Mouse (Mus musculus) midbrain, embryonic 16.5 days (tissue): ENCODE measurements around the gene Camsap2. TPM values are rescaled to one million over a fixed set of nuclear protein-coding genes. Genes with fewer than 3 reads are reported as not detected.

Source experiments
- ATAC-seq: fragments of 200-750 bp; cut with Nextera tagmentation; 2 replicates; pipeline ENCODE4 v1.8.0; 2017; ENCODE audit warnings: moderate TSS enrichment
- H3K27ac ChIP-seq: fragments of 300-500 bp; sonication (generic); 2 replicates; pipeline ENCODE4 v1.5.1; 2014; ENCODE audit warnings: mild to moderate bottlenecking, low read length, mixed read lengths
- H3K27me3 ChIP-seq: fragments of 300-500 bp; sonication (generic); 2 replicates; pipeline ENCODE4 v1.6.1; 2014; ENCODE audit warnings: low read depth, low read length, mixed read lengths; ENCODE audit not compliant: control insufficient read depth, insufficient read depth
- H3K36me3 ChIP-seq: fragments of 300-500 bp; sonication (generic); 2 replicates; pipeline ENCODE4 v1.6.1; 2014; ENCODE audit warnings: mild to moderate bottlenecking, low read length, moderate library complexity, mixed read lengths; ENCODE audit not compliant: control insufficient read depth, insufficient read depth
- H3K4me1 ChIP-seq: fragments of 300-500 bp; sonication (generic); 2 replicates; pipeline ENCODE4 v1.6.1; 2014; ENCODE audit warnings: mild to moderate bottlenecking, low read length, mixed read lengths; ENCODE audit not compliant: control insufficient read depth, insufficient read depth
- H3K4me2 ChIP-seq: fragments of 300-500 bp; sonication (generic); 2 replicates; pipeline ENCODE4 v1.6.1; 2014; ENCODE audit warnings: mild to moderate bottlenecking, low read length, mixed read lengths
- H3K4me3 ChIP-seq: fragments of 300-500 bp; sonication (generic); 2 replicates; pipeline ENCODE4 v1.5.1; 2014; ENCODE audit warnings: low read depth, mild to moderate bottlenecking, low read length, moderate library complexity, mixed read lengths
- H3K9ac ChIP-seq: fragments of 300-500 bp; sonication (generic); 2 replicates; pipeline ENCODE4 v1.6.1; 2014; ENCODE audit warnings: low read depth, low read length, mixed read lengths
- H3K9me3 ChIP-seq: fragments of 300-500 bp; sonication (generic); replicated peaks from 2 replicates; pipeline ENCODE4 v1.6.1; 2014; ENCODE audit warnings: mild to moderate bottlenecking, low read length, mixed read lengths; ENCODE audit not compliant: control insufficient read depth, poor library complexity, severe bottlenecking
- WGBS: fragments of 180-500 bp; shearing (Covaris S2); extraction: QIAGEN DNeasy Blood & Tissue Kit; methylation state at CpG from one replicate; pipeline ENCODE4 v1.1.7; 2014; 5-methylcytosine and 5-hydroxymethylcytosine counted together
- polyA plus RNA-seq: library from polyadenylated mRNA; unstranded; fragments of >200 nt; fragmentation: Nextera tagmentation; extraction: Ambion mirVana; gene quantifications from 2 replicates; pipeline ENCODE4 v1.2.1, GENCODE M21; 2015

Gene Camsap2
- polyA plus RNA-seq, 1 experiment from 2014 or later, result 27.2 TPM

- no peaks in the 10 kb centered on the region for H3K27me3 ChIP-seq
- H3K4me1 ChIP-seq, result no peaks in the 10 kb centered on the region; the same call in 1 of the 2 replicates
- no peaks in the 10 kb centered on the region for H3K36me3 ChIP-seq
- no peak overlapping the region for H3K9ac ChIP-seq
- 69% methylated on average over 3 of the region's 3 CpGs for WGBS
- ATAC-seq, result no peak
- no peak overlapping the region for H3K4me3 ChIP-seq
- H3K4me2 ChIP-seq, result no peak overlapping the region
- no peaks in the 10 kb centered on the region for H3K9me3 ChIP-seq
- H3K27ac ChIP-seq, result no peak overlapping the region
Measured at GRCm38 (mm10) chr1:136365986-136366385, 20.1 kb upstream of the Camsap2 start.

GRCm38 (mm10) chr1:136364711-136365110 lies 18.8 kb upstream of the Camsap2 start:
- 60% methylated on average over 15 of the region's 19 CpGs for WGBS
- Histone ChIP-seq H3K36me3 (no peaks in the 10 kb centered on the region), H3K4me3 (no peak overlapping the region), H3K9me3 (no peaks in the 10 kb centered on the region), H3K4me1 (no peaks in the 10 kb centered on the region; the same call in 1 of the 2 replicates), H3K27me3 (no peaks in the 10 kb centered on the region), H3K27ac (no peak overlapping the region), H3K9ac (no peak overlapping the region), H3K4me2 (no peak overlapping the region)
- ATAC-seq, result no peak

GRCm38 (mm10) chr1:136363035-136363434 lies 17.1 kb upstream of the Camsap2 start:
- Histone ChIP-seq H3K27me3 (no peaks in the 10 kb centered on the region), H3K4me3 (no peak overlapping the region), H3K36me3 (no peaks in the 10 kb centered on the region), H3K4me2 (no peak overlapping the region), H3K9ac (no peak overlapping the region), H3K27ac (no peak overlapping the region), H3K4me1 (no peaks in the 10 kb centered on the region), H3K9me3 (no peaks in the 10 kb centered on the region)
- ATAC-seq, result no peak
- 51% methylated on average over 6 of the region's 6 CpGs for WGBS

GRCm38 (mm10) chr1:136362567-136362966 lies 16.7 kb upstream of the Camsap2 start:
- Histone ChIP-seq H3K4me1 (no peaks in the 10 kb centered on the region), H3K9me3 (no peaks in the 10 kb centered on the region), H3K27ac (no peak overlapping the region), H3K9ac (no peak overlapping the region), H3K4me3 (no peak overlapping the region), H3K27me3 (no peaks in the 10 kb centered on the region), H3K4me2 (no peak overlapping the region), H3K36me3 (no peaks in the 10 kb centered on the region)
- ATAC-seq, result 0 out of 2 replicates have a peak, but pooled peaks have one; percentile 58
- 26% methylated on average over 8 of the region's 8 CpGs for WGBS

GRCm38 (mm10) chr1:136361373-136361772 lies 15.5 kb upstream of the Camsap2 start:
- WGBS, result 82% methylated on average over 2 of the region's 2 CpGs
- H3K27me3 ChIP-seq, result no peaks in the 10 kb centered on the region
- no peak overlapping the region for H3K9ac ChIP-seq
- no peak overlapping the region for H3K4me3 ChIP-seq
- H3K9me3 ChIP-seq, result no peaks in the 10 kb centered on the region
- H3K4me1 ChIP-seq, result no peaks in the 10 kb centered on the region
- H3K27ac ChIP-seq, result no peak overlapping the region
- H3K4me2 ChIP-seq, result no peak overlapping the region
- no peaks in the 10 kb centered on the region for H3K36me3 ChIP-seq
- ATAC-seq, result no peak

- no peak overlapping the region for H3K9ac ChIP-seq
- H3K27ac ChIP-seq, result no peak overlapping the region
- no peaks in the 10 kb centered on the region for H3K27me3 ChIP-seq
- H3K4me1 ChIP-seq, result no peaks in the 10 kb centered on the region
- H3K4me2 ChIP-seq, result no peak overlapping the region
- H3K9me3 ChIP-seq, result no peaks in the 10 kb centered on the region
- 87% methylated on average over 6 of the region's 6 CpGs for WGBS
- H3K36me3 ChIP-seq, result no peaks in the 10 kb centered on the region
- ATAC-seq, result no peak
- H3K4me3 ChIP-seq, result no peak overlapping the region
Measured at GRCm38 (mm10) chr1:136360909-136361308, 15.0 kb upstream of the Camsap2 start.

GRCm38 (mm10) chr1:136358841-136359360 lies 13.0 kb upstream of the Camsap2 start:
- Histone ChIP-seq H3K9ac (no peak overlapping the region), H3K4me3 (no peak overlapping the region), H3K4me2 (no peak overlapping the region), H3K9me3 (no peaks in the 10 kb centered on the region), H3K27me3 (no peaks in the 10 kb centered on the region), H3K27ac (no peak overlapping the region), H3K4me1 (no peaks in the 10 kb centered on the region), H3K36me3 (no peaks in the 10 kb centered on the region)
- no peak for ATAC-seq
- WGBS, result 77% methylated on average over 7 of the region's 7 CpGs

GRCm38 (mm10) chr1:136355651-136356050 lies 9.7 kb upstream of the Camsap2 start:
- no peaks in the 10 kb centered on the region for H3K4me1 ChIP-seq
- 82% methylated on average over 4 of the region's 4 CpGs for WGBS
- no peak for ATAC-seq

GRCm38 (mm10) chr1:136350699-136351200 lies 4.8 kb upstream of the Camsap2 start:
- 61% methylated on average over 3 of the region's 3 CpGs for WGBS
- no peak overlapping the region for H3K4me3 ChIP-seq

More at GRCm38 (mm10) chr1:136355651-136356050, 9.7 kb upstream of the Camsap2 start:
- Histone ChIP-seq H3K36me3 (no peaks in the 10 kb centered on the region), H3K4me2 (no peak overlapping the region), H3K4me3 (no peak overlapping the region), H3K9ac (no peak overlapping the region), H3K27ac (no peak overlapping the region), H3K27me3 (no peaks in the 10 kb centered on the region), H3K9me3 (no peaks in the 10 kb centered on the region)

More at GRCm38 (mm10) chr1:136350699-136351200, 4.8 kb upstream of the Camsap2 start:
- Histone ChIP-seq H3K27me3 (no peaks in the 10 kb centered on the region), H3K36me3 (no peaks in the 10 kb centered on the region), H3K4me2 (no peak overlapping the region), H3K9me3 (no peaks in the 10 kb centered on the region), H3K27ac (no peak overlapping the region), H3K9ac (no peak overlapping the region), H3K4me1 (peaks cover 7% of the 10 kb centered on the region; the same call in 1 of the 2 replicates)
- no peak for ATAC-seq
